Comparison of ENCODE assay signal across 8 mouse cellular contexts in the genomic region with DNA sequence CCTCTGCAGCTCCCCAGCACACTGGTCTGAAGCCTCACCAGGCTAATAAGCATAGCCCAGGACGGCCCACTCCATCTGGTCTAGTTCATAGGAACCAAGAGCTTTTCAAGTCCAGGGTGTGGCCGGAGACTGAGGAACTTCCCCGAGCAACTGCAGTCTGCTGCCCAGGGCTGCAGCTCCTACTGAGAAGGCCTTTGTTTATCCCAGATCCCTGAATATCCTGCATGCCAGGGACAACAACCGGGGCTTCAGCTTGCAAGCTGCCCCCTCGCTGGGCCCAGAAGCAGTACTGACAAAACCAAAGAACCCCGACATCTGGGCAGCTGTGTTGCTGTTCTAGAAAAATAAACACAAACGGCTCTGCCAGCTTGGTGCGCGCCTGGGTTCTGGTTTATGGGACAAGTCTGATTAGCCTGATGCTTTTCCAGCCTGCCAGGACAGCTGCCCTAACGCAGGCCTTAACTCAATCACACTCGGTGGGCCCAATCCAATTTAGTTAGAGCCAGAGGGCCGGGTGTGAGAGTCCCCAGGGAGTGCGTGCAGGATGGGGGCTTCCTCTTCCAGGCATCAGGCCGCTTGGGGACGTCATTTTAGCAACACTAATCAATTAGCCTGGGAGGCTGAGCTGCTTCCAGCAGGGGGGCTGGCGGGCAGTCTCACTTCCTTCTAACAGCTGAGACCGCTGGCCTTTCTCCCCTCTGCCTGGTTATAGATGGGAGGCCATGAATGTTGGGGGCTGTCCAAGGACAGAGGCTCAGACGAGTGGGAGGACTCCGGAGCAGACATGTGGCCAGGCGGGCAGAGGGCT. TPM values are rescaled to one million over a fixed set of nuclear protein-coding genes. Genes with fewer than 3 reads are reported as not detected.
A peak's percentile ranks its signal among the peaks of the same experiment; 100 is the strongest.
DNase-seq lines count a peak whose midpoint lies in the region; ATAC-seq lines count a peak whose summit lies in the region.

No protein-coding gene starts in this region.

- WGBS in forebrain, embryonic 15.5 days = 6% methylated on average over 20 of the region's 20 CpGs
- 7% methylated on average over 20 of the region's 20 CpGs for WGBS in limb, embryonic 12.5 days
- 8% methylated on average over 20 of the region's 20 CpGs for WGBS in midbrain, embryonic 16.5 days

- DNase-seq in urinary bladder, postnatal 4 days (ENCODE audit: low spot score in 2 of 2) = peak; percentile 68 to 73
- DNase-seq in urinary bladder, postnatal 25 days (ENCODE audit: low spot score) = no peak
- DNase-seq in heart, postnatal 4 days = peak; percentile 82
- DNase-seq in right cerebral cortex, adult 2 months (ENCODE audit: low spot score in 2 of 2) = no peak

- H3K4me1 ChIP-seq in forebrain, embryonic 15.5 days = peaks cover 50% of the 10 kb centered on the region
- peaks cover 60% of the 10 kb centered on the region for H3K4me1 ChIP-seq in limb, embryonic 12.5 days (replicated peaks)
- H3K4me1 ChIP-seq in midbrain, embryonic 16.5 days (ENCODE audit: control insufficient read depth, insufficient read depth, low read length) = peaks cover 48% of the 10 kb centered on the region

- no peak overlapping the region for H3K4me2 ChIP-seq in forebrain, embryonic 15.5 days (replicated peaks)
- H3K4me2 ChIP-seq in limb, embryonic 12.5 days = peak overlapping the region; percentile 28
- H3K4me2 ChIP-seq in midbrain, embryonic 16.5 days (ENCODE audit: low read length) = peak overlapping the region; percentile 5; the same call in 1 of the 2 replicates

- no peaks in the 10 kb centered on the region for H3K27me3 ChIP-seq in forebrain, embryonic 15.5 days
- H3K27me3 ChIP-seq in limb, embryonic 12.5 days = peaks cover 4% of the 10 kb centered on the region; the same call in 1 of the 2 replicates
- no peaks in the 10 kb centered on the region for H3K27me3 ChIP-seq in midbrain, embryonic 16.5 days (ENCODE audit: control insufficient read depth, insufficient read depth, low read depth, low read length)

- no peaks in the 10 kb centered on the region for H3K9me3 ChIP-seq in forebrain, embryonic 15.5 days
- no peaks in the 10 kb centered on the region for H3K9me3 ChIP-seq in limb, embryonic 12.5 days
- H3K9me3 ChIP-seq in midbrain, embryonic 16.5 days (replicated peaks; ENCODE audit: control insufficient read depth, low read length, poor library complexity, severe bottlenecking) = no peaks in the 10 kb centered on the region

- H3K9ac ChIP-seq in forebrain, embryonic 15.5 days (replicated peaks) = no peak overlapping the region; the same call in 1 of the 2 replicates
- H3K9ac ChIP-seq in limb, embryonic 12.5 days (replicated peaks) = peak overlapping the region; percentile 42; the same call in 1 of the 2 replicates
- peak overlapping the region; percentile 52 for H3K9ac ChIP-seq in midbrain, embryonic 16.5 days (ENCODE audit: low read depth, low read length)

- H3K4me3 ChIP-seq in forebrain, embryonic 15.5 days = no peak overlapping the region
- H3K4me3 ChIP-seq in limb, embryonic 12.5 days (replicated peaks) = no peak overlapping the region
- H3K4me3 ChIP-seq in midbrain, embryonic 16.5 days (ENCODE audit: low read depth, low read length) = no peak overlapping the region

- no peaks in the 10 kb centered on the region for H3K36me3 ChIP-seq in forebrain, embryonic 15.5 days
- no peaks in the 10 kb centered on the region for H3K36me3 ChIP-seq in limb, embryonic 12.5 days
- no peaks in the 10 kb centered on the region for H3K36me3 ChIP-seq in midbrain, embryonic 16.5 days (ENCODE audit: control insufficient read depth, insufficient read depth, low read length)

- peak overlapping the region; percentile 51 for H3K27ac ChIP-seq in forebrain, embryonic 15.5 days (replicated peaks)
- peak overlapping the region; percentile 93 for H3K27ac ChIP-seq in limb, embryonic 12.5 days
- peak overlapping the region; percentile 96 for H3K27ac ChIP-seq in midbrain, embryonic 16.5 days (ENCODE audit: low read length)

- no peak for ATAC-seq in forebrain, embryonic 15.5 days (replicated peaks)
- ATAC-seq in limb, embryonic 12.5 days (ENCODE audit: insufficient number of reproducible peaks, insufficient read depth, low FRiP score, low TSS enrichment, low read depth) = no peak
- ATAC-seq in midbrain, embryonic 16.5 days = no peak
- no peak for ATAC-seq in megakaryocyte-erythroid progenitor cell, adult 5-6 weeks (replicated peaks; ENCODE audit: low FRiP score, low TSS enrichment, poor library complexity, severe bottlenecking)

RNA-seq across cellular contexts. Expression of a gene that starts 13.6 kb away (rescaled TPM):
- polyA plus RNA-seq in forebrain, embryonic 15.5 days (2015; fragmentation: Nextera tagmentation; extraction: Ambion mirVana) = 7.6 and 10.7 TPM in 2 replicates
- 10 to 100 TPM; 40.9 to 42.9 TPM for total RNA-seq in heart, postnatal 4 days (2021)
- 19.6 and 20.8 TPM in 2 replicates for polyA plus RNA-seq in limb, embryonic 12.5 days (2016; fragmentation: Nextera tagmentation; extraction: Ambion mirVana)
- polyA plus RNA-seq in midbrain, embryonic 16.5 days (2015; fragmentation: Nextera tagmentation; extraction: Ambion mirVana) = 21.8 and 22.6 TPM in 2 replicates
- total RNA-seq in megakaryocyte-erythroid progenitor cell, adult 5-6 weeks (2014; fragmentation: Nextera tagmentation) = not detected in 2 replicates
- total RNA-seq in megakaryocyte-erythroid progenitor cell, adult 5-6 weeks (2017) = 0.61 TPM in 1 of 2 replicates, not detected in the other

RNA-seq across cellular contexts. Expression of a gene that starts 28.8 kb away (rescaled TPM):
- polyA plus RNA-seq in forebrain, embryonic 15.5 days (2015; fragmentation: Nextera tagmentation; extraction: Ambion mirVana) = 81.9 and 87.5 TPM in 2 replicates
- total RNA-seq in heart, postnatal 4 days (2021) = 10 to 100 TPM; 31.0 to 32.2 TPM
- polyA plus RNA-seq in limb, embryonic 12.5 days (2016; fragmentation: Nextera tagmentation; extraction: Ambion mirVana) = 58.8 and 65.3 TPM in 2 replicates
- polyA plus RNA-seq in midbrain, embryonic 16.5 days (2015; fragmentation: Nextera tagmentation; extraction: Ambion mirVana) = 65.2 and 67.4 TPM in 2 replicates
- total RNA-seq in megakaryocyte-erythroid progenitor cell, adult 5-6 weeks (2014; fragmentation: Nextera tagmentation) = 53.6 and 58.8 TPM in 2 replicates
- 47.2 and 48.2 TPM in 2 replicates for total RNA-seq in megakaryocyte-erythroid progenitor cell, adult 5-6 weeks (2017)

RNA-seq across cellular contexts. Expression of a gene that starts 29.0 kb away (rescaled TPM):
- polyA plus RNA-seq in forebrain, embryonic 15.5 days (2015; fragmentation: Nextera tagmentation; extraction: Ambion mirVana) = 76.7 and 78.5 TPM in 2 replicates
- 10 to 100 TPM; 41.2 to 43.3 TPM for total RNA-seq in heart, postnatal 4 days (2021)
- 84.5 and 86.2 TPM in 2 replicates for polyA plus RNA-seq in limb, embryonic 12.5 days (2016; fragmentation: Nextera tagmentation; extraction: Ambion mirVana)
- 66.3 and 73.0 TPM in 2 replicates for polyA plus RNA-seq in midbrain, embryonic 16.5 days (2015; fragmentation: Nextera tagmentation; extraction: Ambion mirVana)
- 50.7 and 56.7 TPM in 2 replicates for total RNA-seq in megakaryocyte-erythroid progenitor cell, adult 5-6 weeks (2014; fragmentation: Nextera tagmentation)
- total RNA-seq in megakaryocyte-erythroid progenitor cell, adult 5-6 weeks (2017) = 43.5 and 49.5 TPM in 2 replicates

RNA-seq across cellular contexts. Expression of a gene that starts 38.0 kb away (rescaled TPM):
- polyA plus RNA-seq in forebrain, embryonic 15.5 days (2015; fragmentation: Nextera tagmentation; extraction: Ambion mirVana) = 49.8 and 54.9 TPM in 2 replicates
- 10 to 100 TPM; 26.9 to 35.6 TPM for total RNA-seq in heart, postnatal 4 days (2021)
- polyA plus RNA-seq in limb, embryonic 12.5 days (2016; fragmentation: Nextera tagmentation; extraction: Ambion mirVana) = 42.8 and 43.4 TPM in 2 replicates
- 56.1 and 56.2 TPM in 2 replicates for polyA plus RNA-seq in midbrain, embryonic 16.5 days (2015; fragmentation: Nextera tagmentation; extraction: Ambion mirVana)
- total RNA-seq in megakaryocyte-erythroid progenitor cell, adult 5-6 weeks (2014; fragmentation: Nextera tagmentation) = 17.2 and 21.1 TPM in 2 replicates
- 7.2 and 20.1 TPM in 2 replicates for total RNA-seq in megakaryocyte-erythroid progenitor cell, adult 5-6 weeks (2017)

RNA-seq across cellular contexts. Expression of a gene that starts 38.6 kb away (rescaled TPM):
- polyA plus RNA-seq in forebrain, embryonic 15.5 days (2015; fragmentation: Nextera tagmentation; extraction: Ambion mirVana) = 637 and 680 TPM in 2 replicates
- 100 to 1,000 TPM; 269 to 299 TPM for total RNA-seq in heart, postnatal 4 days (2021)
- polyA plus RNA-seq in limb, embryonic 12.5 days (2016; fragmentation: Nextera tagmentation; extraction: Ambion mirVana) = 1,004 and 1,014 TPM in 2 replicates
- polyA plus RNA-seq in midbrain, embryonic 16.5 days (2015; fragmentation: Nextera tagmentation; extraction: Ambion mirVana) = 549 and 567 TPM in 2 replicates
- total RNA-seq in megakaryocyte-erythroid progenitor cell, adult 5-6 weeks (2014; fragmentation: Nextera tagmentation) = 740 and 930 TPM in 2 replicates
- 646 and 663 TPM in 2 replicates for total RNA-seq in megakaryocyte-erythroid progenitor cell, adult 5-6 weeks (2017)

Comparison
In these comparisons a context has a peak if more than half of its experiments do, and no peak if none do; other contexts are left out.
1. DNase-seq: peak in urinary bladder, postnatal 4 days (2 of 2) and heart, postnatal 4 days (single experiment); none in urinary bladder, postnatal 25 days (single experiment) and right cerebral cortex, adult 2 months (0 of 2).
2. Peak in every context shown above with its lines, with median percentiles within 50 percentile points of each other: H3K27ac ChIP-seq.